Mouse (Mus musculus) ES-E14 (cell line): ENCODE data around the gene Fam208b. TPM values are rescaled to one million over a fixed set of nuclear protein-coding genes. Genes with fewer than 3 reads are reported as not detected.

ENCODE experiments used
- DNase-seq: peaks from one replicate; pipeline ENCODE4 v3.0.0-alpha.2; 2013; ENCODE audit warnings: low read depth, low spot score
- H3K27ac ChIP-seq: 2 replicates; pipeline ENCODE4 v1.5.1; 2012; ENCODE audit warnings: low read depth, mild to moderate bottlenecking, low read length, moderate library complexity, mixed read lengths; ENCODE audit not compliant: poor library complexity, insufficient read depth, severe bottlenecking
- H3K36me3 ChIP-seq: 2 replicates; pipeline ENCODE4 v1.6.1; 2012; ENCODE audit warnings: mild to moderate bottlenecking, low read length, moderate library complexity, mixed read lengths; ENCODE audit not compliant: control insufficient read depth, poor library complexity, insufficient read depth, severe bottlenecking
- H3K4me1 ChIP-seq, 2 experiments: fragments of 150-350 bp in 1 of 2; sonication (generic) in 1 of 2; 2 replicates each; pipeline ENCODE4 v1.6.1; 2012; ENCODE audit warnings: low read length in 2 of 2, mild to moderate bottlenecking in 1 of 2, mixed read lengths in 1 of 2; ENCODE audit not compliant: control insufficient read depth in 2 of 2, insufficient read depth in 2 of 2, poor library complexity in 1 of 2
- H3K4me3 ChIP-seq, 2 experiments: fragments of 150-350 bp in 1 of 2; sonication (generic) in 1 of 2; 2 replicates each; pipeline ENCODE4 v1.5.1; 2012; ENCODE audit warnings: low read length in 2 of 2, low read depth in 1 of 2, mild to moderate bottlenecking in 1 of 2, mixed read lengths in 1 of 2; ENCODE audit not compliant: insufficient read depth in 1 of 2, poor library complexity in 1 of 2, severe bottlenecking in 1 of 2
- H3K9ac ChIP-seq: 2 replicates; pipeline ENCODE4 v1.6.1; 2012; ENCODE audit warnings: low read depth, mild to moderate bottlenecking, low read length, mixed read lengths; ENCODE audit not compliant: poor library complexity, insufficient read depth, severe bottlenecking
- H3K9me3 ChIP-seq: fragments of 150-350 bp; sonication (generic); 2 replicates; pipeline ENCODE4 v1.6.1; 2012; ENCODE audit warnings: low read depth, mild to moderate bottlenecking, low read length; ENCODE audit not compliant: control insufficient read depth, insufficient read depth
- CHD2 ChIP-seq: IDR thresholded peaks from 2 replicates; pipeline ENCODE4 v1.6.1; 2014; ENCODE audit warnings: mild to moderate bottlenecking, low read depth, low read length, inconsistent platforms
- HCFC1 ChIP-seq: IDR thresholded peaks from 2 replicates; pipeline ENCODE4 v1.6.1; 2012; ENCODE audit warnings: low read length, inconsistent platforms, borderline replicate concordance; ENCODE audit not compliant: insufficient read depth
- MAFK ChIP-seq: IDR thresholded peaks from 2 replicates; pipeline ENCODE4 v1.6.1; 2014; ENCODE audit warnings: mild to moderate bottlenecking, low read depth, low read length, inconsistent platforms; ENCODE audit not compliant: insufficient read depth
- ZC3H11A ChIP-seq: IDR thresholded peaks from 2 replicates; pipeline ENCODE4 v1.6.1; 2012; ENCODE audit warnings: low read depth, mild to moderate bottlenecking, inconsistent platforms, low read length, borderline replicate concordance
- ZNF384 ChIP-seq: IDR thresholded peaks from 2 replicates; pipeline ENCODE4 v1.6.1; 2012; ENCODE audit warnings: low read depth, low read length, inconsistent platforms
- in situ Hi-C, 2 experiments: fragments of 600-800 bp; cut with MboI; formaldehyde crosslinking; loops; one replicate each; pipeline ENCODE4 v1.15.1; 2025; ENCODE audit warnings: low sequenced_read_pairs in 2 of 2, inconsistent platforms in 1 of 2; ENCODE audit not compliant: unreplicated experiment in 2 of 2
- total RNA-seq: library from RNA; depleted of rRNA; stranded (reverse); fragments of 300-350 nt; gene quantifications from 2 replicates; pipeline ENCODE4 v1.2.3, GENCODE M21; 2012

Fam208b gene
- total RNA-seq, 1 experiment, result 34.9 TPM

DNA sequence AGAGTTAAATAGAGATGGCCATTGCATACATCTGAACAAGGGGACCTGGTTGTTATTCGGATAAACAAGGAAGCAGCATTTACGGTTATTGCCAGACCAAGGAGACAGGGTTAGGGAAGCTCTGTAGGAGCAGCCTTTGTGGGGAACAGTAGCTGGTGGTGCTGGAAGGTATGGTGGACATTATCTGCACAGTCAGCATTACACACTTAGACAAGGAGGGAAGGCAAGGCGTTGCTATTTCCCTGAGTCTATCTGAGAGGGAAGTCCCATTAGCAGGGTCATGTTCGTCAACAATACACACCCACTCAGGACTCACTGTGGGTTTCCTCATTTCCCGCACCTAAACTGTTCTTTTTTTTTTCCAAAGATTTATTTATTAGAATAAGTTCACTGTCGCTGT is 63.1 kb downstream of the Fam208b start:
- H3K36me3 ChIP-seq, result peaks cover 9% of the 10 kb centered on the region
- peaks cover 2% of the 10 kb centered on the region in 2 experiments; a peak in 1 of 4 replicates for H3K4me1 ChIP-seq
- no peak overlapping the region for H3K9ac ChIP-seq
- TF ChIP-seq HCFC1 (no peak), MAFK (peak; percentile 73)
- H3K9me3 ChIP-seq, result no peaks in the 10 kb centered on the region; the same call in 1 of the 2 replicates
- no peak for DNase-seq
- in situ Hi-C loops, result no loop called here
- H3K27ac ChIP-seq, result no peak overlapping the region
- no peak overlapping the region for H3K4me3 ChIP-seq

DNA sequence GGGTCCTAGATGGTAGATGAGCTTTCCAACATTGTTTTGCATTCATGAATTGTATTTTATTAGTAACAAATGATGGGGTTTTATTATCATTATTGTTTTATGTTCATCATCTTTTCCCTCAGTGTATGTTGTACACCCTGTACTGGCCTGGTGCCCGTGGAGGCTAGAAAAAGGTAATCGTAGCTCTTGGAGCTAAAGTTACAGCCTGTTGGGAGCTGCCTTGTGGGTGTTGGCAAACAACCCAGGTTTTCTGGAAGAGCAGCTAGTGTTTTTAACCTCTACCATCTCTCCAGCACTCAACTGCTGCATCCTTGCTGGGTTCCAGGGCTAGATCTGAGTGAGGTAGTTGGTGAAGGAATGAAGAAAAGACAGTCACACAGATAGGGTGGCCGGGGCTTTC is 63.5 kb downstream of the Fam208b start:
- no peak overlapping the region for H3K27ac ChIP-seq
- TF ChIP-seq MAFK (no peak), ZNF384 (no peak)
- H3K9me3 ChIP-seq, result no peaks in the 10 kb centered on the region; the same call in 1 of the 2 replicates
- H3K36me3 ChIP-seq, result peaks cover 6% of the 10 kb centered on the region
- no peak for DNase-seq
- no peak overlapping the region for H3K9ac ChIP-seq
- H3K4me1 ChIP-seq, result peaks cover 2% of the 10 kb centered on the region in 2 experiments; a peak in 1 of 4 replicates
- in situ Hi-C loops, result no loop called here
- no peak overlapping the region for H3K4me3 ChIP-seq

DNA sequence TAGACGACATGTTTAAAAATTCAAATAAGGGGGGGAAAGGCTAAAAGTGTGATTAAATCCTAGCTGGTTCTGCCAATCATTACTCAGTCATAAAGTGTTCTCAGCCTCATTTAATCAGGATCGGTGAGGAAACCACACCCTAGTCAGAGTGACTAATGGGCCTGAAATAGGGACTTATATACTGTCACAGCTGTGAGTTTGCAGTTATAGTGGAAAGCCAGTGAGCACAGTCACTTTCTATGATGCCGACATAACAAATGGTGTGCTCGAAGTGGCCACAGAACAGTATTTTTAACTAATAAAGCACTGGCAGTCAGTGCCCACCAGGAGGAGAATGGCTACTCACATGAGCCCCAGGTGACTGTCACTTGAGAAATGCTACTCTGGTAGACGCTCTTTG is 66.0 kb downstream of the Fam208b start:
- Histone ChIP-seq H3K9ac (no peak overlapping the region), H3K27ac (no peak overlapping the region), H3K4me1 (peaks cover 6 to 8% of the 10 kb centered on the region in 2 experiments; a peak in 3 of 4 replicates), H3K4me3 (no peak overlapping the region), H3K36me3 (peaks cover 4% of the 10 kb centered on the region), H3K9me3 (no peaks in the 10 kb centered on the region)
- DNase-seq, result no peak
- no peak for TF ChIP-seq HCFC1
- no peak for TF ChIP-seq ZC3H11A
- TF ChIP-seq MAFK, result no peak
- TF ChIP-seq ZNF384, result no peak
- TF ChIP-seq CHD2, result no peak
- in situ Hi-C loops, result no loop called here

GRCm38 (mm10) chr13:3544077-3544874 is 66.6 kb downstream of the Fam208b start:
- Histone ChIP-seq H3K9me3 (no peaks in the 10 kb centered on the region), H3K36me3 (peaks cover 4% of the 10 kb centered on the region), H3K9ac (no peak overlapping the region), H3K27ac (no peak overlapping the region), H3K4me3 (no peak overlapping the region), H3K4me1 (peaks cover 8 to 10% of the 10 kb centered on the region in 2 experiments)
- in situ Hi-C loops, result no loop called here
- TF ChIP-seq MAFK, result no peak
- TF ChIP-seq CHD2, result no peak
- TF ChIP-seq HCFC1, result no peak
- TF ChIP-seq ZNF384, result no peak
- TF ChIP-seq ZC3H11A, result no peak
- DNase-seq, result no peak
